Mouse (Mus musculus) T-helper 17 cell (primary cell): ENCODE data around the gene 2210408I21Rik.

ENCODE experiments used
- in situ Hi-C, 2 experiments: fragments of 300-600 bp; cut with MboI, MseI; formaldehyde crosslinking; loops; 1 replicate in 1 of 2; 2 replicates in 1 of 2; pipeline ENCODE4 v1.15.1; 2025; ENCODE audit warnings: high pct_unique_total_duplicates in 2 of 2

2210408I21Rik gene

GRCm38 (mm10) chr13:77275172-77275747 lies 139.9 kb downstream of the 2210408I21Rik start:
- in situ Hi-C loops, result no loop called here

DNA sequence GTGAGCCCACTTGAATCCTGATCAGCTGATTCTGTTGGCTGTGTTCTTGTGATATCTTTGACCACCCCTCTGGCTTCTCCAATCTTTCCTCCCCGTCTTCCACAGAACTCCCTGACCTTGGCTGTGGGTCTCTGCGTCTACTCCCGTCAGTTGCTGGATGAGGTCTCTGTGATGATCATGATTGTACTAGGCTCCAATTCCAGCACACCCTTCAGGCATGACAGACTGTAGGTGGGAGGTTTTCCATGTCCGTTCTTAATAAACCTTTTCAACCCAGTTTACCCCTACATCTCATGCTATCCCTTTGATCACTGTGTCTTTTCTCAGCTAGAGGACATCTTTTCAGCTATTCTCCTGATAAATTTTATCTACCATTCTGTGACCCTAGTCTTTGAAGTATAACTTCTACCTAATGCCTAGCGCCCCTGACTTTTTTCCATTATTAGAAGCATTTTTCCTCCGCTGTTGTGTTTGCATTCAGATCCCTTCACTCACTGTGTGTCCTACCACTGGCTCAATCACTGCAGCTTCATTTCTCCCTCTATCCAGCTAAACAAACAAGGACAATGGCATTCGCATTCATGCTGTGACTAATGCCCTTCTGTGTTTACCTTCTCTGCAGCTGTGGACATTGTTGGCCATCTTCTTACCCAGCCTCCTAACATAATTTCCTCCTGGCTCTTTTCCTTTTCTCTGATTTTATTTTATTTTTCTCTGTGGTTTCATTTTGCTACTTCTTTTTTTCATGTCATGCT lies 143.5 kb downstream of the 2210408I21Rik start:
- in situ Hi-C loops, result no loop called here

GRCm38 (mm10) chr13:77295519-77295918 lies 160.2 kb downstream of the 2210408I21Rik start:
- in situ Hi-C loops, result no loop called here

GRCm38 (mm10) chr13:77324101-77324500 lies 188.8 kb downstream of the 2210408I21Rik start:
- in situ Hi-C loops, result no loop called here

GRCm38 (mm10) chr13:77326174-77326959 lies 191.0 kb downstream of the 2210408I21Rik start:
- in situ Hi-C loops, result no loop called here

DNA sequence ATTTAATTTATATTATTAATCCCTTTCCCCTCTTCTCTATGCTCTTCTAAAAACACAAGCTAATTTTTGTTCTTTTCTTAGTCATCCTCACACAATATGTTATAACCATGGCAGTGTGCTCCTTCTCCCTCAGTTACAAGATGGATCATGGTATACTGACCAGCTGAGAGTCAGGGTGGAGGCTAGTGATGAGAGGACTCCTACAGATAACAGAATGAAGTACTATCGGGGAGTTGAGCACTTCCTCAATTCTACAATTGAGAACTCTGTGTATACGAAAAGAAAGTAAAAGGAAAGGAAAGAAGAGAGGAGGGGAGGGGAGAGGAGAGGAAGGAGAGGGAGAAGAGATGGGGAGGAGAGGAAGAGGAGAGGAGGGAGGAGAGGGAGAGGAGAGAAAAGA lies 206.8 kb downstream of the 2210408I21Rik start:
- in situ Hi-C loops, result no loop called here

DNA sequence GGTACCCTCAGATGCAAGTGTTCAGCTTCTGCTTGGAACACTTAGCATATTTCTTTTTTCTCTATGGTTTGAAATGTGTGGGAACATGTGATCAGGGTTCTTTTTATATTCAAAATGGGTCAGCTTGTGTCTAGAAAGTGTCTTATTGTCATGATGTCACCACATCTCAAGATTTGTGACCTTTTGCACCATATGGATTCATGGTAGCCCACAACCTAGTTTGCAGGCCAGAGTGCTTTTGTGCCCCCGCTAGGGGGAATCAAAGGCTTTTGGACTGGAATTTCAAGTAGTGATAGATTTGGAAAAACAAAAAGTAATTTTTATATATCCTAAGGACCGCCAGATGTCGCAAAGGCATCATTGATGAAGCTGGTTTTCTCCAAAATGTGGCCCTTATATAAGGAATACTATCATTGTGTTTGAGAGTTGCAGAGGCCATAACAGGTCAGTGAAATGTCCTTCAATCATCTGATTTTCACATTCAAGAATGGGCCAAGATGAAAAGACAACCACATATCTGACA lies 250.2 kb downstream of the 2210408I21Rik start:
- in situ Hi-C loops, result no loop called here

DNA sequence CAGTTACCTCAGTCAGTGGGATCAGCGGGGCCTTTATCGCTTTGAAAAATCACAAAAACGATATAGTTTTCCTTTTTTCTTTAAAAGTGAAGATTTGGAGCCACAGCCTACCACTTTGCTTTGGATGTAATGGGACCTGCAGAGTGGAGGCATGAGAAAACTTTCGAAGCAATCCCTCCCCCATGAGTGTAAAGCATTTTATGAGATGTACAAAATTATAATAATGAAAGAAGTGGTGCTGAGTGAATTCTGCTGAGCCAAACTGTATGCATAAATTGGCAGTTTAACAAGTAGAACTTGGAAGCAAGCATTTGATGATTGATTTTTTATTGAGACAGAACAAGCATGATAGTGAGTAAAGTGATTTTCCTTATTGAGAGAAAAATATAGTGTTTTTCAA lies 250.7 kb downstream of the 2210408I21Rik start:
- in situ Hi-C loops, result no loop called here

GRCm38 (mm10) chr13:77388148-77388547 lies 252.8 kb downstream of the 2210408I21Rik start:
- in situ Hi-C loops, result no loop called here

DNA sequence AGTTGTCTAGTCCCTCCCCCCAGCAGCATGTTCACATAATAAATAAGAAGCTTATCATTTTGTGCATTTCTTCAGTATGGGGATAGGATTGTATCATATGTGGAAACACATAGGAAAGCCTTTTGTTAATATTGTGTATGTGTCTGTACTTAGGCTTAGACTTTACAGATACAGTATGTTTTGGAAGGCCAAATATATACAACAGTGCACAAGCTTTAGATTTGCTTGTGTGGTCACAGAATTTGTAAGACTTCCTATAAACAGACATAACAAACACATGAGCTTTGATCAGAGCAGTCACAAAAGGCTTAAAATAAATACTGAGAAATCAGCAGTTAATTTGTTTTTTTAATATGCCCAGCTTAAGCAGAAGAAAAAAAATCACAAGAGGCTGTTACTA lies 253.9 kb downstream of the 2210408I21Rik start:
- in situ Hi-C loops, result no loop called here

DNA sequence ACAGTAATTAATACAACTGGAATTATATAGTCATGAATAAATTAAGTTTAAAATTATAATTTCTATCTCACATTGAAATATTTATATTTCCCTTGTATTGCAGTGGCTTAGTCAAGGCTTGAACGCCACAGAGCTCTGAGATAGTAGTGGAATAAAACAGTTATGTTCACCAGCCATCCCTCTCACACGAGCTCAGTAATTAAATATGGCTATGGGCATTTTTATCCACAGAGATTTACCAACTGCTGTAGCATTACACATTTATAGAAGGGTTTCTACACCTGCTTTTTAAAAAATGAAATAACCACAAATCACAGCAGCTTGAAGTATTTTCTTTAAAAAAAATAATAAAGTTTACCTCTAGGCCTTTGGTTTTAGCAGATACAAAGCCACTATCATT lies 261.0 kb downstream of the 2210408I21Rik start:
- in situ Hi-C loops, result no loop called here

DNA sequence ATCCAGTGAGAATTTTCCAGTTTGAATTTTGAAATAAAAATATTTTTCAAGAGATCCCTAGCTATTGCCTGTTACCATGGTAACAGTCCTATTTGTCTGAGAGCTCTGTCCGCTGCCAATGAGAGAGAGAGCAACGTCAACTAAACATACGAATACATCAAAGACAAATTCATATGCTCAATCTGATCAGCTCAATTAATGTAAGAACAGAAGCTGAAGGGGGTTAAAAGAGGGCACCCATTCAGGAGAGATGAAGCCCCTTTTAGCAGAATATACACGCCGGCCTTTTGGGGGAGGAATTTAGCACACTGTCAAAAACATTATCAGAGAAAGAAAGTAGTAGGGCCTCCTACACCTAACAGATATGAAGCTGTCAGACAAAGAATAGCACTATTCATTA lies 261.6 kb downstream of the 2210408I21Rik start:
- in situ Hi-C loops, result no loop called here

DNA sequence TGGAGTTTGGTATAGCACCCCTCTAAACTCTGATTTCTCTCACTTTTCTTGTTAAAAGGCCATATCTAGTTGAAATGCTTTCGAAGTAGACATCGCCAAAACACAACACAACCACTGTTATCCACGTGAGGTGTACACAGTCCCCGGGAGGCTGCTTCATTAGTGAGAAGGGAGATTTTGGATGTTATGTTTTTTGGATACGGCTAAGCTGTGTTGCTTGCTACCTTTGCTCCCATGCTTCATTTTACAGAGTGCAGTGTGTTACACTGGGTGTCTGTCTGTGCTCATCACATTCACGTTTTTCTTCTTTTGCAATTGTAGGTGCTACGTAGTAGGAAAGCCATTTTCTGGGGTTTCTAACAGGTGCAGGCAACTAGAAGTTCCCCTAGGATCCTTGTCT lies 262.3 kb downstream of the 2210408I21Rik start:
- in situ Hi-C loops, result no loop called here

DNA sequence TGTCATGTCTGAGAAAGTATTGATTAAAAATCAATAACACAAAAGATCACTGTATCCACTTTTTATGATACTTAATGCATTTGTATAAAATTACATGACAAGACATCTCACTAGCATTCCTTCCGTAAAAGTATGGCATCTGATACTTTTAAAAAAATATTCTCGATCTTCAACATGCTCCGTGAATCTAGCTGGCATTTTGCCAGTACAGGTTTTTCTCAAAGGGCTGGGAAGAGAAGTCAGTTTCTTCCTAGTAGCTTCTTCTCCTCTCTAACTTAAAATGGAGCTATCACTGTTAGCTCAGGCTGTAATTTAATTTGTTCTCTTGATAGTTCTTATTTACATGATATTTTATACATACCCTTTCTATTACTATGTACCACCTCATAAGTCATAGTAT lies 263.1 kb downstream of the 2210408I21Rik start:
- in situ Hi-C loops, result no loop called here

DNA sequence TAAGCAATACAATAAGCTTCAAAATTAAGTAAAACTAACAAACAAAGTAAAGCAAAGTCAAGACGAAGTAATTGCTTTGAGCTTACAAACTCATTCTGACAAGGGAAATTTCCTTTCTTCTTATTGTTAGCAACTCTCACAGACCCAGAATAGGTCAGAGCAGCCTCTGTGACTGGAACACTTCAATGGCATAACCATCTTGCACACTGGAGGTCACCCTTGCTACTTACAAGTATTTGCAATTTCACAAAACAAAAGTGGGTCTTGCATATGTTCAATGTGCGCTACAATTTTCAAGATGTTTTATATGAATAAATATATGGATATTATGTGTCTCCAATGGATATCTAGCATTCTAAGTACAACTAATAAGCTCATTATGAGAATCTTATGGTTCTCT lies 265.4 kb downstream of the 2210408I21Rik start:
- in situ Hi-C loops, result no loop called here

DNA sequence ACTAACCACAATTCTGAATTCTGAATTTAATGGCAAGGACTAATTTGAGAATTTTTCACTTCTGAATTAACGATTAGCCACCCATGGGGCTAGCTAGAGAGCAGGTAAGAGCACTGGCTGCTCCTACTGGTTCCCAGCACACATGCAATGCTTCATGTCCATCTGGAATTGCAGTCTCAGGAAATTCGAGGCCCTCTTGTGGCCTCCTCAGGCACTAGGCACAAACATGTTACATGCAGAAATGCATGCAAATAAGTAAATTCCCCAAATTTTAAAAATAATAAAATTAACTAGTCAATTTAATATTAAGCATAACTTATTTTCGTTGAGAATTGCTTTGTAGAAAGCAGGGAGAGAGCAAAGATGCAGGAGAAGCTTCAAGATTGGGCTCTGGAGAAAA lies 273.2 kb downstream of the 2210408I21Rik start:
- in situ Hi-C loops, result no loop called here

GRCm38 (mm10) chr13:77409804-77410203 lies 274.5 kb downstream of the 2210408I21Rik start:
- in situ Hi-C loops, result no loop called here

DNA sequence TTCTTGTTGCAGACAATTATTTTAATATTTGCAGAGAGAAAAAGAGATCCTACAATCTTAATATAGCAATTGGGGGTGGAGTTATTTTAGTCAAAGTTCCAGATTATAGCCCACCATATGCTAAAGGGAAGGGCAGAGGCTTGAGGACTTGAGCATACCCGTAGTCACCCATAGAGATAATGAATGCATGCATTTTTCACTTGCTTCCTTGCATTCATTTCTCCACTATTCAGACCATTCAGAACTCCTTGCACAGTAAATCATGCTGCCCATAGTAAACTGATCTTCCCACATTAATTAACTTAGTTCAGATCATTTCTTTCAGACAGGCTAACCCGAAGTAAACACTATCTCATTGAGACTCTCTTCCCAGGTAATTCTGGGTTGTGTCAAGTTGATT lies 277.5 kb downstream of the 2210408I21Rik start:
- in situ Hi-C loops, result no loop called here

DNA sequence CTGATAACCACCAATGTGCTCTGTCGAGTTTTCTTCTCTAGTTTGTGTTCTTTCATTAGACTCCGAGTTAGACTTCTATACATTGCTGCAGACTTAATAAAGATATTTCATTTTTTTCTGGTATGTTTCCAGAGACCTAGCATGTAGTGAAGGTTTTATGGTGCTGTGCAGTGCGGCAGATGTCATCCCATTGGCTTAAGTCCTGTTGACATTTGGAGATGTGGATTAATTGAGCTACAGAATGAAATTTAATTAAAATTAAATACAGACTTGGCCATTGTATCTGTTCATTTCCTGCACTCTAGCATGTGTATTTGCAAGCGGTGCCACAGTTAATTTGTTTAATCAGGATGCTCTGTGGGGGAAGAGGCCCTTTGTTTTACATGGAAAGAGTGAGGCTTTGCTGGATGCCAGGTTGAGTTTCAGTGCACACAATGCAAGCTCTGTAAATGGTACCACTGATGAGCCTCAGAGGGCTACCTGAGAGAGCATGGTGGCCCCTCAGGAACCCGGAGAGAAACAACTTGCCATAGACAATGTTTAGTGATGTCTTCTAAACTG lies 314.7 kb downstream of the 2210408I21Rik start:
- in situ Hi-C loops, result no loop called here

GRCm38 (mm10) chr13:77470093-77470621 lies 334.8 kb downstream of the 2210408I21Rik start:
- in situ Hi-C loops, result loop anchor here in 1 of 2 experiments (10.0 kb wide), 1 partner anchor 345 kb away; no protein-coding TSS in a partner anchor

DNA sequence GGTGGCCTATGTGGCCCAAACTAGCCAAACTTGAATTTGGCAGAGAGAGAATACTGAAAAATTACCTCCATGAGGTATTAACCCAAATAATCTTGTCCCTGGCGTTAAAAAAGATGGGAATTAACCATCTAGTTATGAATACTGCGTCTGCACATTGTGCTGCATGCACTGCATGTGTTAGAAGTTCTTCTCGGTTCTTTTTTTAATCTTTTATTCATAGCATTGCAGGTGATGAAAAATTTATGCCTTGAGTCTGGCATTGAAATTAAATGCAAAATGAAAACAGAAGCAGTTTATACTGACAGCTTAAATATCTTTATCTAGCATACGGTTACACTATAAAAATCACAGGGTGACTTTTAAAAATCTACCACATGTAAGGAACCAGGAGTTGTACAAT lies 341.1 kb downstream of the 2210408I21Rik start:
- in situ Hi-C loops, result loop anchor here in 1 of 2 experiments (10.0 kb wide), 1 partner anchor 338 kb away; no protein-coding TSS in a partner anchor
